Mouse (Mus musculus): ENCODE data around the gene Cx3cl1.
A peak's percentile ranks its signal among the peaks of the same experiment; 100 is the strongest.

The Cx3cl1 gene

GRCm38 (mm10) chr8:94801293-94802095, 29.7 kb downstream of the Cx3cl1 start:
- no peak for DNase-seq (ENCODE audit: low spot score)

- no peak for DNase-seq (ENCODE audit: low spot score)
These were observed 30.6 kb downstream of the Cx3cl1 start for GRCm38 (mm10) chr8:94802375-94802774.

GRCm38 (mm10) chr8:94803551-94803950, 31.7 kb downstream of the Cx3cl1 start:
- DNase-seq (ENCODE audit: low spot score): no peak

- DNase-seq (ENCODE audit: low spot score): no peak
These were observed 32.9 kb downstream of the Cx3cl1 start for GRCm38 (mm10) chr8:94804546-94805340.

- no peak for DNase-seq (ENCODE audit: low spot score)
These were observed 34.0 kb downstream of the Cx3cl1 start for GRCm38 (mm10) chr8:94805811-94806210.

- peak; percentile 75 for DNase-seq (ENCODE audit: low spot score)
These were observed 35.7 kb downstream of the Cx3cl1 start for GRCm38 (mm10) chr8:94807506-94807905.

GRCm38 (mm10) chr8:94808372-94808771, 36.6 kb downstream of the Cx3cl1 start:
- DNase-seq (ENCODE audit: low spot score): no peak

- DNase-seq (ENCODE audit: low spot score): no peak
These were observed 38.3 kb downstream of the Cx3cl1 start, which contains the start of gene Ccl17 for GRCm38 (mm10) chr8:94810153-94810552. Ccl17 (plus strand) TSS chr8:94810453.

GRCm38 (mm10) chr8:94810855-94811254, 39.0 kb downstream of the Cx3cl1 start:
- DNase-seq (ENCODE audit: low spot score): no peak

GRCm38 (mm10) chr8:94811654-94812053, 39.8 kb downstream of the Cx3cl1 start:
- DNase-seq (ENCODE audit: low spot score): peak; percentile 75

GRCm38 (mm10) chr8:94812645-94813098, 40.9 kb downstream of the Cx3cl1 start:
- DNase-seq (ENCODE audit: low spot score): peak; percentile 56

- DNase-seq (ENCODE audit: low spot score): no peak
These were observed 42.7 kb downstream of the Cx3cl1 start for GRCm38 (mm10) chr8:94814556-94814955.

GRCm38 (mm10) chr8:94817933-94818332, 46.1 kb downstream of the Cx3cl1 start:
- no peak for DNase-seq (ENCODE audit: low spot score)

GRCm38 (mm10) chr8:94819671-94820179, 47.9 kb downstream of the Cx3cl1 start:
- no peak for DNase-seq (ENCODE audit: low spot score)

GRCm38 (mm10) chr8:94820553-94820952, 48.7 kb downstream of the Cx3cl1 start:
- no peak for DNase-seq (ENCODE audit: low spot score)

GRCm38 (mm10) chr8:94821381-94821780, 49.6 kb downstream of the Cx3cl1 start:
- DNase-seq (ENCODE audit: low spot score): no peak

GRCm38 (mm10) chr8:94822637-94823560, 51.1 kb downstream of the Cx3cl1 start:
- peak; percentile 28 for DNase-seq (ENCODE audit: low spot score)

GRCm38 (mm10) chr8:94825170-94825569, 53.4 kb downstream of the Cx3cl1 start:
- DNase-seq (ENCODE audit: low spot score): no peak

GRCm38 (mm10) chr8:94826210-94826609, 54.4 kb downstream of the Cx3cl1 start:
- DNase-seq (ENCODE audit: low spot score): no peak

GRCm38 (mm10) chr8:94828284-94828683, 56.5 kb downstream of the Cx3cl1 start:
- DNase-seq (ENCODE audit: low spot score): no peak

Data from ovary, adult 18-20 months (tissue).